13 mouse cellular contexts compared by ENCODE assay signal in the genomic region with DNA sequence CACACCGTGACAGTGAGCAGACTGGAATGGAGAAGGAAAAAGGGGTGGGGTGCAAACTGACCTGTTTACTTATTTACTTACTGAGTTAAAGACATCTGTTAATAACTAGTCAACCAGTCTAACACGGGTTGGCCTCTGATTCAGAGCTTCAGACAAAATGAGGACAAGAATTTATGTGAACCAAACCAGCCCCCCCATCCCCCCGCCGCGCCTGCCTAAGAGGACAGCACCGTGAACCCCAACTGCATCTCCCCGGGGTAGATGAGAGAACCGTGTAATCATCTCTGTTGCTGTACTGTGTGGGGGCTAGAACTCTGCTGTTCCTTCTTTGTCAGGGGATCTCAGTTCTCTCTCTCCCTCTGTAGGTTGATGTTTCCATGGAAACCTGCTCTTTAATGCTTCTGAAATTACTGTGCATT.
DNase-seq lines count a peak whose midpoint lies in the region; ATAC-seq and TF ChIP-seq lines count a peak whose summit lies in the region.
"Had no signal": no experiment of that assay in that cellular context is flagged by ENCODE, and none has a peak within 500 bp of the region (broad histone marks: within the 10 kb centered on the region; RNA-seq: fewer than 3 reads in every experiment).

No protein-coding gene starts in this region.

- H3K27me3 ChIP-seq in forebrain, embryonic 13.5 days, result no peaks in the 10 kb centered on the region
- no peaks in the 10 kb centered on the region for H3K27me3 ChIP-seq in midbrain, embryonic 16.5 days (ENCODE audit: control insufficient read depth, insufficient read depth, low read depth, low read length)
- H3K27me3 ChIP-seq: Patski had no signal

- no peaks in the 10 kb centered on the region for H3K9me3 ChIP-seq in forebrain, embryonic 13.5 days (replicated peaks)
- H3K9me3 ChIP-seq in midbrain, embryonic 16.5 days (replicated peaks; ENCODE audit: control insufficient read depth, low read length, poor library complexity, severe bottlenecking), result no peaks in the 10 kb centered on the region

- H3K4me3 ChIP-seq in left cerebral cortex, adult 2 months, result no peak overlapping the region
- no peak overlapping the region for H3K4me3 ChIP-seq in forebrain, embryonic 13.5 days
- H3K4me3 ChIP-seq in midbrain, embryonic 16.5 days (ENCODE audit: low read depth, low read length), result no peak overlapping the region

- peak; percentile 79 for ATAC-seq in forebrain, embryonic 13.5 days
- peak; percentile 76 for ATAC-seq in midbrain, embryonic 16.5 days
- ATAC-seq: Patski had no signal

- peak overlapping the region; percentile 78 for H3K27ac ChIP-seq in left cerebral cortex, adult 2 months
- H3K27ac ChIP-seq in forebrain, embryonic 13.5 days, result peak overlapping the region; percentile 44; the same call in 1 of the 2 replicates
- peak overlapping the region; percentile 57 for H3K27ac ChIP-seq in midbrain, embryonic 16.5 days (ENCODE audit: low read length)

- WGBS in forebrain, embryonic 13.5 days, result 48% methylated on average over 8 of the region's 8 CpGs
- 16% methylated on average over 8 of the region's 8 CpGs for WGBS in midbrain, embryonic 16.5 days

- H3K4me2 ChIP-seq in forebrain, embryonic 13.5 days, result no peak overlapping the region; the same call in 1 of the 2 replicates
- peak overlapping the region; percentile 35 for H3K4me2 ChIP-seq in midbrain, embryonic 16.5 days (ENCODE audit: low read length)

- H3K36me3 ChIP-seq in forebrain, embryonic 13.5 days (ENCODE audit: poor library complexity, severe bottlenecking), result no peaks in the 10 kb centered on the region
- H3K36me3 ChIP-seq in midbrain, embryonic 16.5 days (ENCODE audit: control insufficient read depth, insufficient read depth, low read length), result no peaks in the 10 kb centered on the region

- H3K9ac ChIP-seq in forebrain, embryonic 13.5 days, result no peak overlapping the region
- no peak overlapping the region for H3K9ac ChIP-seq in midbrain, embryonic 16.5 days (ENCODE audit: low read depth, low read length)

- H3K4me1 ChIP-seq in forebrain, embryonic 13.5 days, result peaks cover 17% of the 10 kb centered on the region
- H3K4me1 ChIP-seq in midbrain, embryonic 16.5 days (ENCODE audit: control insufficient read depth, insufficient read depth, low read length), result peaks cover 27% of the 10 kb centered on the region

- DNase-seq in left cerebral cortex, adult 2 months (ENCODE audit: extremely low spot score in 1 of 2, low spot score in 2 of 2), result no peak
- no peak for DNase-seq in left cerebral cortex, adult 11 months (ENCODE audit: low spot score)
- DNase-seq in kidney, adult 9 months, result peak; percentile 85
- no peak for DNase-seq in retina, embryonic 14.5 days (ENCODE audit: low spot score)
- DNase-seq in thymus, postnatal 36 days, result no peak
- DNase-seq: adrenal gland, postnatal 36 days; cerebellum, adult 8-10 months; layer of hippocampus, postnatal 36 days; lung, postnatal 10 days; thymus, postnatal 14 days had no signal

- no peak for TF ChIP-seq CTCF in left cerebral cortex, adult 2 months (IDR thresholded peaks at IDR 0.05)

- intact Hi-C loops in left cerebral cortex, adult 2 months (cut with DNase I), result no loop called here
